In the genomic region with DNA sequence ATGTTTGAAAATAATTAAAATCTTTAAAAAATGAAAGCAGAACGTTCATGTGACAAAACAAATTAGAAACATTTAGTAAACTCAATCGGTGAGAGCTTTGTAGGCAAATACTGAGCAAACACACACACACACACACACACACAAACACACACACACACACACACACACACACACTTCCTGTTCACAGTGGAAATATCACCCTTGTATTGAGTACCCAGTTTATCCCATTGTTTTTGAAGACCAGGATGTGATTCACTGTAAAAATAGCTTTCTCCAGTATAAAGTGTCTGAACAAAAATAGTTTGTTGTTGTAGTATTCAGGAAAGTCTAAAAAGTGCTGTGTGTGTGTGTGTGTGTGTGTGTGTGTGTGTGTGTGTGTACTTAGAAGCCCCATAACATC, we compare ENCODE assay signal across 15 mouse cellular contexts.
DNase-seq lines count a peak whose midpoint lies in the region; ATAC-seq and TF ChIP-seq lines count a peak whose summit lies in the region.
"Had no signal": no experiment of that assay in that cellular context is flagged by ENCODE, and none has a peak within 500 bp of the region (broad histone marks: within the 10 kb centered on the region; RNA-seq: fewer than 3 reads in every experiment).

No protein-coding gene starts in this region.

- no peak overlapping the region for H3K9ac ChIP-seq in kidney, embryonic 16.5 days (replicated peaks; ENCODE audit: low read length)
- H3K9ac ChIP-seq: embryonic facial prominence, embryonic 15.5 days; limb, embryonic 12.5 days; lung, embryonic 15.5 days; stomach, embryonic 15.5 days had no signal

- WGBS in kidney, adult 2 months = 70% methylated on average over 2 of the region's 2 CpGs
- 74% methylated on average over 2 of the region's 2 CpGs for WGBS in kidney, embryonic 16.5 days

- H3K36me3 ChIP-seq in kidney, adult 2 months (ENCODE audit: control insufficient read depth, insufficient read depth, low read length) = no peaks in the 10 kb centered on the region
- no peaks in the 10 kb centered on the region for H3K36me3 ChIP-seq in kidney, embryonic 16.5 days (ENCODE audit: insufficient read depth, low read length)
- H3K36me3 ChIP-seq: embryonic facial prominence, embryonic 15.5 days; limb, embryonic 12.5 days; lung, embryonic 15.5 days; stomach, embryonic 15.5 days had no signal

- no peak for TF ChIP-seq CTCF in kidney, adult 2 months (conservative IDR thresholded peaks at IDR 0.05; ENCODE audit: insufficient read depth, insufficient read length, low read depth, low read length)

- no peaks in the 10 kb centered on the region for H3K4me1 ChIP-seq in kidney, adult 2 months (ENCODE audit: control insufficient read depth, insufficient read depth, low read length)
- H3K4me1 ChIP-seq in kidney, embryonic 16.5 days (ENCODE audit: insufficient read depth, low read length) = peaks cover 7% of the 10 kb centered on the region
- H3K4me1 ChIP-seq: embryonic facial prominence, embryonic 15.5 days; lung, embryonic 15.5 days; stomach, embryonic 15.5 days had no signal

- no peak for TF ChIP-seq POLR2A in kidney, adult 2 months (IDR thresholded peaks at IDR 0.05; ENCODE audit: low read depth, low read length)

- H3K27me3 ChIP-seq in kidney, adult 2 months (replicated peaks; ENCODE audit: control insufficient read depth, insufficient read depth, low read length) = no peaks in the 10 kb centered on the region
- no peaks in the 10 kb centered on the region for H3K27me3 ChIP-seq in kidney, embryonic 16.5 days (ENCODE audit: insufficient read depth, low read length)
- H3K27me3 ChIP-seq: embryonic facial prominence, embryonic 15.5 days; limb, embryonic 12.5 days; lung, embryonic 15.5 days; stomach, embryonic 15.5 days had no signal

- H3K9me3 ChIP-seq in kidney, embryonic 16.5 days (ENCODE audit: low read length) = no peaks in the 10 kb centered on the region
- H3K9me3 ChIP-seq: embryonic facial prominence, embryonic 15.5 days; limb, embryonic 12.5 days; lung, embryonic 15.5 days; stomach, embryonic 15.5 days had no signal

- H3K4me2 ChIP-seq in kidney, embryonic 16.5 days (replicated peaks; ENCODE audit: low read depth, low read length) = no peak overlapping the region
- H3K4me2 ChIP-seq: embryonic facial prominence, embryonic 15.5 days; limb, embryonic 12.5 days; lung, embryonic 15.5 days; stomach, embryonic 15.5 days had no signal

- ATAC-seq in kidney, embryonic 16.5 days (ENCODE audit: low FRiP score, low TSS enrichment) = no peak
- ATAC-seq in megakaryocyte-erythroid progenitor cell, adult 5-6 weeks (replicated peaks; ENCODE audit: low FRiP score, low TSS enrichment, poor library complexity, severe bottlenecking) = no peak
- ATAC-seq: midbrain, embryonic 16.5 days; Patski had no signal

- H3K27ac ChIP-seq in kidney, adult 2 months (ENCODE audit: insufficient read depth, low read depth, low read length) = no peak overlapping the region
- no peak overlapping the region for H3K27ac ChIP-seq in kidney, embryonic 16.5 days (ENCODE audit: low read length)
- H3K27ac ChIP-seq: embryonic facial prominence, embryonic 15.5 days; limb, embryonic 12.5 days; lung, embryonic 15.5 days; stomach, embryonic 15.5 days had no signal

- peak; percentile 84 for DNase-seq in kidney, adult 2 months
- DNase-seq in heart, adult 9 months (ENCODE audit: low spot score in 2 of 2) = peak; percentile 61 to 68
- peak; percentile 63 for DNase-seq in kidney, postnatal 10 days
- DNase-seq in naive thymus-derived CD4-positive, alpha-beta T cell, adult 2 months (ENCODE audit: low read depth) = peak; percentile 47
- DNase-seq in cerebellum, adult 8-10 months = no peak
- no peak for DNase-seq in cerebellum, postnatal 36 days
- DNase-seq: right cerebral cortex, postnatal 25 days had no signal

- H3K4me3 ChIP-seq in kidney, adult 2 months (ENCODE audit: insufficient read depth, low read depth, low read length) = no peak overlapping the region
- H3K4me3 ChIP-seq in kidney, embryonic 16.5 days (ENCODE audit: low read length) = no peak overlapping the region
- H3K4me3 ChIP-seq: embryonic facial prominence, embryonic 15.5 days; limb, embryonic 12.5 days; lung, embryonic 15.5 days; stomach, embryonic 15.5 days had no signal

Comparison
In these comparisons a context has a peak if more than half of its experiments do, and no peak if none do; other contexts are left out.
1. DNase-seq: peak in kidney, adult 2 months (single experiment), heart, adult 9 months (2 of 2), kidney, postnatal 10 days (single experiment) and naive thymus-derived CD4-positive, alpha-beta T cell, adult 2 months (single experiment); none in cerebellum, adult 8-10 months (single experiment) and cerebellum, postnatal 36 days (0 of 2).